Mouse (Mus musculus): ENCODE data around the gene Lgals3bp. TPM values are rescaled to one million over a fixed set of nuclear protein-coding genes. Genes with fewer than 3 reads are reported as not detected.

Gene Lgals3bp
- 10 to 100 TPM; 13.2 to 14.7 TPM for total RNA-seq (2023)

DNA sequence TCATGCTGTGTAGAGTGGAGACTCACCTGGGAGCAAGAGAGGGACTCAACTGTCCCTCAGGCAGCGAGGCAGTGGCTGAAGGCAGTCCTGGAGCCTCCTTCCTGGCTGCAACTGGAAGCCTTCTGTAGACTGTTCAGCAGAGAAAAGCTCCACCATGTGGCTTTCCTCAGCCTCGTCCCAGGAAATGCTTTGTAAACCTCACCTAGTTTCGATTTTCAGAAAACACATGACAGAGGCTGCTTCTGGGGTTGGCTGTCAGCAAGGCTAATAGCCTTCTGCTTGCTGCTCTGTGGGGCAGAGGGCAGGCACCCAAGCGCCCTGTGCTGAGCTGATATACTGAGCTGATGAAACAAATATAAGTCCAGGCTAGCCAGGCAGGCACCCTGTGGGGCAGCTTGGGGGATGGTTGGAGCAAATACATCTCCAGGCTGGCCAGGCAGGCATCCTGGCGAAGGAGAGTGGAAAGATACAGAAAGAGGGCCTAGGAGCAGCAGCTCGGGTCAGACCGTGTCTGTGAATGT, at the start of gene Lgals3bp:
TSS of gene Lgals3bp (minus strand) at position 333 of the 521 bp plus-strand sequence.

GRCm38 (mm10) chr11:118427986-118428385, 26.1 kb upstream of the Lgals3bp start, which contains the start of gene C1qtnf1:
TSS of gene C1qtnf1 (plus strand) at chr11:118428203.

DNA sequence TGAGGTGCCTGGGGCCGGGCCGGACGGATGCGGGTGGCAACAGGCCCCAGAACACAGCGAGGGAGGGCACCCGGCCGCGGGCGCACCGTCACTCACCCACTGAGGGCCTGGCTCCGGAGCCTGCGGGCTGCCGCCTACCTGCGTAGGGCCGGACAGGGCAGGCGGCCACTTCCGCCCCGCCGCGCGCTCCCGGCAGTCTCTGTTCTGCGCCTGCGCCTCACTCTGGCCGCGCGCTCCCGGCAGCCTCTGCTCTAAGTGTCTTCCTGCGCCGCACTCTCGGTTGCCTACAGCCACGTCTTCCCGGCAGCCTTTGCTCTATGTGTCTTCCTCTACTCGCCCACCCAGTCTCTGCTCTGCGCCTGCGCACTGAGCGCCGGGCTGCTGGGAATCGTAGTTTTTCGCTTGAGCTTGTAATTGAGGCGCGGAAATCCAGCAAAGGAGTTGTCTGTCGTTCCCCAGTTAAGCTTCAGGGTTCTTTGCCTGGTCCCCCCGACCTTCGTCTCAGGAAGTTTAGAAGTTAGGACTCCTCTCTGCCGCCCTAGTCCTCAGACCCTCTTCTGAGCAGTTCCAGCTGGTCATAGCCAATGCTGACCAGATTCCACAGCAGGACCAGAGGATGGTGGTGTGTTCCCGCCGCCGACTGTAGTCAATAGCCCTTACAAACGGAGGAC, 17.1 kb upstream of the Lgals3bp start, which contains the start of gene Cant1:
TSS of gene Cant1 (minus strand) at position 253 of the 671 bp plus-strand sequence.

DNA sequence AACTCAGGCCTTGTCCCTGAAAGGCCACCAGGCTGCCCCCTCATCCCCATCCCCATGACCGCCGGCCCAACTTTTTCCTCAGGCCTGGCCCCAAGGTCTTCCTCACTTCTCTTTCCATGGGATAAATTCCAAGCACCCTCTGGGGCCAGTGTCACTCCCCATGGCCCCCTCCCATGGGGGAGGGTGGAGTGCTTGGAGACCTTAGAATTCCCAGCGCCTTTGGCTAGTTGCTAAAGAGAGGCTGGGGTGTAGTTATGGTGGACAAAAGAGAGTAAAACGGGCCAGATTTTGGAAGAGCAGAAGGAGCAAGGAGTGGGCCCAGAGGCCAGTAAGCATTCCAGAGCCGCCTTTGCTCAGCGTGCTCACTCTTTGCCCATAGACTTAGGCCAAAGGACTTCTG, 46.3 kb downstream of the Lgals3bp start, which contains the start of gene Timp2:
TSS of gene Timp2 (minus strand) at position 101 of the 400 bp plus-strand sequence.

Other genes starting within 250 kb of the Lgals3bp start
- gene Cyth1, start 153.5 kb downstream of the Lgals3bp start, total RNA-seq (2023), result 10 to 100 TPM; 41.0 to 42.1 TPM
- 10 to 100 TPM; 11.8 to 12.3 TPM for gene Usp36, start 111.8 kb downstream of the Lgals3bp start, total RNA-seq (2023)
- 10 to 100 TPM; 12.7 to 14.2 TPM for gene Cep295nl, start 59.6 kb downstream of the Lgals3bp start, total RNA-seq (2023)
- 100 to 1,000 TPM; 110 to 131 TPM for gene Timp2, start 46.4 kb downstream of the Lgals3bp start, total RNA-seq (2023)
- gene Cant1, start 17.0 kb upstream of the Lgals3bp start, total RNA-seq (2023), result 10 to 100 TPM; 25.6 to 26.8 TPM
- under 1 TPM; 0.18 to 0.24 TPM for gene C1qtnf1, start 26.1 kb upstream of the Lgals3bp start, total RNA-seq (2023)
- 1 to 10 TPM; 3.8 to 4.3 TPM for gene Engase, start 74.7 kb upstream of the Lgals3bp start, total RNA-seq (2023)